Mouse (Mus musculus) midbrain, embryonic 10.5 days (tissue): Measurements from ENCODE around the gene Rnf182. TPM values are rescaled to one million over a fixed set of nuclear protein-coding genes. Genes with fewer than 3 reads are reported as not detected.

Experiments
- DNase-seq: peaks from one replicate; pipeline ENCODE4 v3.0.0-alpha.2; 2017; ENCODE audit warnings: low spot score
- H3K27ac ChIP-seq: fragments of 300-500 bp; sonication (generic); replicated peaks from 2 replicates; pipeline ENCODE4 v1.5.1; 2016; ENCODE audit warnings: mild to moderate bottlenecking
- H3K27me3 ChIP-seq: fragments of 300-500 bp; sonication (generic); 2 replicates; pipeline ENCODE4 v1.6.1; 2016; ENCODE audit warnings: low read depth, mild to moderate bottlenecking; ENCODE audit not compliant: poor library complexity, severe bottlenecking
- H3K36me3 ChIP-seq: fragments of 300-500 bp; sonication (generic); 2 replicates; pipeline ENCODE4 v1.6.1; 2016; ENCODE audit warnings: mild to moderate bottlenecking, moderate library complexity
- H3K4me1 ChIP-seq: fragments of 300-500 bp; sonication (generic); 2 replicates; pipeline ENCODE4 v1.6.1; 2016
- H3K4me3 ChIP-seq: fragments of 300-500 bp; sonication (generic); 2 replicates; pipeline ENCODE4 v1.5.1; 2016; ENCODE audit warnings: mild to moderate bottlenecking, moderate library complexity
- H3K9me3 ChIP-seq: fragments of 300-500 bp; sonication (generic); replicated peaks from 2 replicates; pipeline ENCODE4 v1.6.1; 2016; ENCODE audit warnings: mild to moderate bottlenecking
- WGBS: fragments of 180-500 bp; shearing (Covaris S2); methylation state at CpG from one replicate; pipeline ENCODE4 v1.1.7; 2016; 5-methylcytosine and 5-hydroxymethylcytosine counted together
- polyA plus RNA-seq: library from polyadenylated mRNA; unstranded; fragments of >200 nt; fragmentation: Nextera tagmentation; extraction: Ambion mirVana; gene quantifications from 2 replicates; pipeline ENCODE4 v1.2.1, GENCODE M21; 2016

Rnf182 gene
- polyA plus RNA-seq, 1 experiment from 2014 or later: 6.9 TPM

GRCm38 (mm10) chr13:43677159-43677882, 61.8 kb downstream of the Rnf182 start:
- H3K27ac ChIP-seq: no peak overlapping the region
- no peaks in the 10 kb centered on the region for H3K36me3 ChIP-seq
- no peak for DNase-seq
- H3K4me1 ChIP-seq: no peaks in the 10 kb centered on the region
- H3K9me3 ChIP-seq: no peaks in the 10 kb centered on the region
- no peaks in the 10 kb centered on the region for H3K27me3 ChIP-seq
- 94% methylated on average over 8 of the region's 8 CpGs for WGBS
- no peak overlapping the region for H3K4me3 ChIP-seq

- DNase-seq: no peak
- Histone ChIP-seq H3K4me1 (no peaks in the 10 kb centered on the region), H3K27me3 (no peaks in the 10 kb centered on the region), H3K36me3 (no peaks in the 10 kb centered on the region), H3K4me3 (no peak overlapping the region), H3K27ac (no peak overlapping the region), H3K9me3 (no peaks in the 10 kb centered on the region)
- 93% methylated on average over 5 of the region's 5 CpGs for WGBS
These were observed 62.4 kb downstream of the Rnf182 start for GRCm38 (mm10) chr13:43677883-43678244.

GRCm38 (mm10) chr13:43684499-43684994, 69.0 kb downstream of the Rnf182 start:
- no peak for DNase-seq
- WGBS: 73% methylated on average over 8 of the region's 8 CpGs
- no peak overlapping the region for H3K4me3 ChIP-seq
- H3K27ac ChIP-seq: no peak overlapping the region
- H3K9me3 ChIP-seq: no peaks in the 10 kb centered on the region
- H3K36me3 ChIP-seq: no peaks in the 10 kb centered on the region
- H3K4me1 ChIP-seq: no peaks in the 10 kb centered on the region
- no peaks in the 10 kb centered on the region for H3K27me3 ChIP-seq

GRCm38 (mm10) chr13:43688065-43688464, 72.6 kb downstream of the Rnf182 start:
- WGBS: 92% methylated on average over 10 of the region's 10 CpGs
- peaks cover 15% of the 10 kb centered on the region for H3K4me1 ChIP-seq
- no peak for DNase-seq
- H3K4me3 ChIP-seq: no peak overlapping the region
- no peaks in the 10 kb centered on the region for H3K27me3 ChIP-seq
- no peak overlapping the region for H3K27ac ChIP-seq
- no peaks in the 10 kb centered on the region for H3K36me3 ChIP-seq
- no peaks in the 10 kb centered on the region for H3K9me3 ChIP-seq

- Histone ChIP-seq H3K4me3 (no peak overlapping the region), H3K27me3 (no peaks in the 10 kb centered on the region), H3K4me1 (peaks cover 15% of the 10 kb centered on the region), H3K27ac (no peak overlapping the region), H3K36me3 (no peaks in the 10 kb centered on the region), H3K9me3 (no peaks in the 10 kb centered on the region)
- no peak for DNase-seq
- WGBS: 64% methylated on average over 3 of the region's 3 CpGs
These were observed 76.2 kb downstream of the Rnf182 start for GRCm38 (mm10) chr13:43691755-43692154.

- Histone ChIP-seq H3K27ac (no peak overlapping the region), H3K27me3 (no peaks in the 10 kb centered on the region), H3K9me3 (no peaks in the 10 kb centered on the region), H3K4me3 (no peak overlapping the region), H3K4me1 (peaks cover 10% of the 10 kb centered on the region), H3K36me3 (no peaks in the 10 kb centered on the region)
- no peak for DNase-seq
These were observed 80.0 kb downstream of the Rnf182 start for GRCm38 (mm10) chr13:43695521-43695920.

GRCm38 (mm10) chr13:43696011-43696410, 80.5 kb downstream of the Rnf182 start:
- Histone ChIP-seq H3K27ac (no peak overlapping the region), H3K36me3 (no peaks in the 10 kb centered on the region), H3K4me3 (no peak overlapping the region), H3K9me3 (no peaks in the 10 kb centered on the region), H3K4me1 (peaks cover 5% of the 10 kb centered on the region), H3K27me3 (no peaks in the 10 kb centered on the region)
- DNase-seq: no peak
- WGBS: 84% methylated on average over 7 of the region's 7 CpGs

GRCm38 (mm10) chr13:43698506-43698905, 83.0 kb downstream of the Rnf182 start:
- 85% methylated on average over 7 of the region's 7 CpGs for WGBS
- Histone ChIP-seq H3K27ac (no peak overlapping the region), H3K9me3 (no peaks in the 10 kb centered on the region)

GRCm38 (mm10) chr13:43703471-43703870, 88.0 kb downstream of the Rnf182 start:
- Histone ChIP-seq H3K4me3 (no peak overlapping the region), H3K9me3 (no peaks in the 10 kb centered on the region), H3K27ac (no peak overlapping the region), H3K4me1 (0 out of 2 replicates have a peak, but pooled peaks cover 3% of the 10 kb centered on the region), H3K36me3 (no peaks in the 10 kb centered on the region), H3K27me3 (no peaks in the 10 kb centered on the region)
- no peak for DNase-seq
- 49% methylated on average over 7 of the region's 7 CpGs for WGBS

More at GRCm38 (mm10) chr13:43698506-43698905, 83.0 kb downstream of the Rnf182 start:
- H3K36me3 ChIP-seq: no peaks in the 10 kb centered on the region
- H3K4me1 ChIP-seq: 0 out of 2 replicates have a peak, but pooled peaks cover under 1% of the 10 kb centered on the region
- H3K4me3 ChIP-seq: no peak overlapping the region
- DNase-seq: no peak
- no peaks in the 10 kb centered on the region for H3K27me3 ChIP-seq

GRCm38 (mm10) chr13:43704533-43705116, 89.1 kb downstream of the Rnf182 start:
- no peak overlapping the region for H3K4me3 ChIP-seq
- no peaks in the 10 kb centered on the region for H3K36me3 ChIP-seq
- H3K27ac ChIP-seq: no peak overlapping the region
- H3K27me3 ChIP-seq: no peaks in the 10 kb centered on the region
- no peaks in the 10 kb centered on the region for H3K9me3 ChIP-seq
- WGBS: 74% methylated on average over 7 of the region's 7 CpGs
- DNase-seq: no peak
- 0 out of 2 replicates have a peak, but pooled peaks cover 3% of the 10 kb centered on the region for H3K4me1 ChIP-seq

- WGBS: 83% methylated on average over 4 of the region's 4 CpGs
- Histone ChIP-seq H3K27me3 (no peaks in the 10 kb centered on the region), H3K4me3 (no peak overlapping the region), H3K27ac (no peak overlapping the region), H3K36me3 (no peaks in the 10 kb centered on the region), H3K9me3 (no peaks in the 10 kb centered on the region), H3K4me1 (0 out of 2 replicates have a peak, but pooled peaks cover 3% of the 10 kb centered on the region)
- DNase-seq: no peak
These were observed 90.9 kb downstream of the Rnf182 start for GRCm38 (mm10) chr13:43706387-43706786.

GRCm38 (mm10) chr13:43709529-43709928, 94.0 kb downstream of the Rnf182 start:
- Histone ChIP-seq H3K4me1 (no peaks in the 10 kb centered on the region), H3K27me3 (no peaks in the 10 kb centered on the region), H3K36me3 (no peaks in the 10 kb centered on the region), H3K27ac (no peak overlapping the region), H3K4me3 (no peak overlapping the region), H3K9me3 (no peaks in the 10 kb centered on the region)
- 77% methylated on average over 3 of the region's 3 CpGs for WGBS
- DNase-seq: no peak

GRCm38 (mm10) chr13:43711708-43712314, 96.3 kb downstream of the Rnf182 start:
- peaks cover 10% of the 10 kb centered on the region for H3K4me1 ChIP-seq
- no peaks in the 10 kb centered on the region for H3K9me3 ChIP-seq
- no peak for DNase-seq
- no peak overlapping the region for H3K4me3 ChIP-seq
- no peaks in the 10 kb centered on the region for H3K36me3 ChIP-seq
- H3K27ac ChIP-seq: no peak overlapping the region
- no peaks in the 10 kb centered on the region for H3K27me3 ChIP-seq
- WGBS: 85% methylated on average over 7 of the region's 7 CpGs
